Mouse (Mus musculus) heart, postnatal 0 days (tissue): ENCODE results near the gene Lsm12. TPM values are rescaled to one million over a fixed set of nuclear protein-coding genes. Genes with fewer than 3 reads are reported as not detected.

Experiments used
- ATAC-seq: fragments of 200-750 bp; cut with Nextera tagmentation; 2 replicates; pipeline ENCODE4 v1.8.0; 2017; ENCODE audit warnings: low read depth, moderate number of reproducible peaks, moderate library complexity; ENCODE audit not compliant: insufficient read depth
- DNase-seq: peaks from one replicate; pipeline ENCODE4 v3.0.0-alpha.2; 2016; ENCODE audit warnings: low spot score
- H3K27ac ChIP-seq: fragments of 300-500 bp; sonication (generic); 2 replicates; pipeline ENCODE4 v1.5.1; 2014; ENCODE audit warnings: low read depth, mild to moderate bottlenecking
- H3K27me3 ChIP-seq: fragments of 300-500 bp; sonication (generic); 2 replicates; pipeline ENCODE4 v1.6.1; 2014; ENCODE audit warnings: low read length, mixed read lengths; ENCODE audit not compliant: control insufficient read depth, insufficient read depth
- H3K36me3 ChIP-seq: fragments of 300-500 bp; sonication (generic); replicated peaks from 2 replicates; pipeline ENCODE4 v1.6.1; 2014; ENCODE audit warnings: low read length, mixed read lengths; ENCODE audit not compliant: control insufficient read depth, insufficient read depth
- H3K4me1 ChIP-seq: fragments of 300-500 bp; sonication (generic); 2 replicates; pipeline ENCODE4 v1.6.1; 2014; ENCODE audit warnings: antibody characterized with exemption; ENCODE audit not compliant: control insufficient read depth, insufficient read depth
- H3K4me2 ChIP-seq: fragments of 300-500 bp; sonication (generic); 2 replicates; pipeline ENCODE4 v1.6.1; 2014; ENCODE audit warnings: low read depth, mild to moderate bottlenecking, low read length, moderate library complexity
- H3K4me3 ChIP-seq: fragments of 300-500 bp; sonication (generic); 2 replicates; pipeline ENCODE4 v1.5.1; 2014; ENCODE audit warnings: low read depth, low read length
- H3K9ac ChIP-seq: fragments of 300-500 bp; sonication (generic); replicated peaks from 2 replicates; pipeline ENCODE4 v1.6.1; 2014; ENCODE audit warnings: low read depth, low read length, mixed read lengths
- H3K9me3 ChIP-seq: fragments of 300-500 bp; sonication (generic); replicated peaks from 2 replicates; pipeline ENCODE4 v1.6.1; 2016; ENCODE audit warnings: low read length; ENCODE audit not compliant: control insufficient read depth
- CTCF ChIP-seq: IDR thresholded peaks from 2 replicates; pipeline ENCODE4 v1.5.1; 2016; ENCODE audit warnings: antibody characterized with exemption, control low read depth, low read depth
- EP300 ChIP-seq: IDR thresholded peaks from 2 replicates; pipeline ENCODE4 v1.6.1; 2016; ENCODE audit warnings: antibody characterized with exemption, low read depth
- WGBS: fragments of 180-500 bp; shearing (Covaris S2); extraction: QIAGEN DNeasy Blood & Tissue Kit; methylation state at CpG from one replicate; pipeline ENCODE4 v1.1.7; 2014; 5-methylcytosine and 5-hydroxymethylcytosine counted together
- polyA plus RNA-seq: library from polyadenylated mRNA; unstranded; fragments of >200 nt; fragmentation: Nextera tagmentation; extraction: Ambion mirVana; gene quantifications from 2 replicates; pipeline ENCODE4 v1.2.1, GENCODE M21; 2015
- total RNA-seq: library from RNA; depleted of rRNA; stranded (reverse); fragments of >200 nt; gene quantifications from 2 replicates; pipeline ENCODE4 v1.2.3, GENCODE M21; 2014; ENCODE audit warnings: low replicate concordance

Lsm12 gene
- total and polyA plus RNA-seq, 2 experiments from 2014 or later: 36.0 to 92.7 TPM

- Histone ChIP-seq H3K9me3 (no peaks in the 10 kb centered on the region), H3K4me3 (no peak overlapping the region), H3K4me2 (no peak overlapping the region), H3K36me3 (peaks cover 95% of the 10 kb centered on the region), H3K9ac (no peak overlapping the region), H3K4me1 (no peaks in the 10 kb centered on the region), H3K27ac (no peak overlapping the region), H3K27me3 (no peaks in the 10 kb centered on the region)
- DNase-seq (no peak), ATAC-seq (no peak)
- TF ChIP-seq EP300 (no peak), CTCF (no peak)
- 62% methylated on average over 9 of the region's 9 CpGs for WGBS
Observed at GRCm38 (mm10) chr11:102199856-102200255, 14.8 kb upstream of the Lsm12 start.

GRCm38 (mm10) chr11:102198245-102198644 lies 13.1 kb upstream of the Lsm12 start:
- Histone ChIP-seq H3K9me3 (no peaks in the 10 kb centered on the region), H3K27ac (no peak overlapping the region), H3K4me2 (no peak overlapping the region), H3K4me3 (no peak overlapping the region), H3K36me3 (peaks cover 98% of the 10 kb centered on the region), H3K4me1 (no peaks in the 10 kb centered on the region), H3K9ac (no peak overlapping the region), H3K27me3 (no peaks in the 10 kb centered on the region)
- TF ChIP-seq EP300 (no peak), CTCF (no peak)
- whole genome bisulfite sequencing: 72% methylated on average over 6 of the region's 6 CpGs
- ATAC-seq (no peak), DNase-seq (no peak)

GRCm38 (mm10) chr11:102196018-102196797 lies 11.1 kb upstream of the Lsm12 start:
- Histone ChIP-seq H3K36me3 (peaks cover 81% of the 10 kb centered on the region), H3K4me2 (no peak overlapping the region), H3K4me1 (0 out of 2 replicates have a peak, but pooled peaks cover 4% of the 10 kb centered on the region), H3K9me3 (no peaks in the 10 kb centered on the region), H3K27me3 (no peaks in the 10 kb centered on the region), H3K27ac (no peak overlapping the region), H3K4me3 (no peak overlapping the region), H3K9ac (no peak overlapping the region)
- TF ChIP-seq EP300 (no peak), CTCF (no peak)
- ATAC-seq: no peak
- WGBS: 65% methylated on average over 21 of the region's 21 CpGs
- DNase-seq: no peak

GRCm38 (mm10) chr11:102193657-102194440 lies 8.8 kb upstream of the Lsm12 start:
- 80% methylated on average over 9 of the region's 9 CpGs for WGBS
- no peak overlapping the region for H3K27ac ChIP-seq
- peaks cover 57% of the 10 kb centered on the region for H3K36me3 ChIP-seq
- no peak overlapping the region for H3K4me3 ChIP-seq
- ATAC-seq (no peak), DNase-seq (no peak)
- no peak overlapping the region for H3K4me2 ChIP-seq
- H3K4me1 ChIP-seq: peaks cover 14% of the 10 kb centered on the region
- no peaks in the 10 kb centered on the region for H3K27me3 ChIP-seq
- H3K9ac ChIP-seq: no peak overlapping the region
- no peak for TF ChIP-seq CTCF
- no peak for TF ChIP-seq EP300
- H3K9me3 ChIP-seq: no peaks in the 10 kb centered on the region

GRCm38 (mm10) chr11:102190848-102191247 lies 5.8 kb upstream of the Lsm12 start:
- peaks cover 28% of the 10 kb centered on the region for H3K36me3 ChIP-seq
- DNase-seq (no peak), ATAC-seq (no peak)
- H3K4me1 ChIP-seq: peaks cover 15% of the 10 kb centered on the region
- H3K27me3 ChIP-seq: no peaks in the 10 kb centered on the region
- H3K27ac ChIP-seq: no peak overlapping the region
- TF ChIP-seq CTCF: no peak
- TF ChIP-seq EP300: no peak
- H3K9me3 ChIP-seq: no peaks in the 10 kb centered on the region
- 73% methylated on average over 4 of the region's 4 CpGs for WGBS
- H3K4me2 ChIP-seq: no peak overlapping the region
- H3K9ac ChIP-seq: no peak overlapping the region
- H3K4me3 ChIP-seq: no peak overlapping the region
